Mouse (Mus musculus): ENCODE results near the gene Ina.

Gene Ina

GRCm38 (mm10) chr19:47013340-47014158, 949 bp upstream of the Ina start:
- in situ Hi-C loops (cut with MboI): no loop called here

- in situ Hi-C loops (cut with MboI): no loop called here
These were observed 395 bp upstream of the Ina start for GRCm38 (mm10) chr19:47014159-47014446.

- in situ Hi-C loops (cut with MboI): no loop called here
These were observed 898 bp downstream of the Ina start for GRCm38 (mm10) chr19:47015396-47015795.

GRCm38 (mm10) chr19:47015965-47016364, 1.5 kb downstream of the Ina start:
- in situ Hi-C loops (cut with MboI): no loop called here

- in situ Hi-C loops (cut with MboI): no loop called here
These were observed 2.0 kb downstream of the Ina start for GRCm38 (mm10) chr19:47016487-47016886.

GRCm38 (mm10) chr19:47017831-47018230, 3.3 kb downstream of the Ina start:
- in situ Hi-C loops (cut with MboI): no loop called here

- in situ Hi-C loops (cut with MboI): no loop called here
These were observed 3.8 kb downstream of the Ina start for GRCm38 (mm10) chr19:47018330-47018729.

- in situ Hi-C loops (cut with MboI): no loop called here
These were observed 4.8 kb downstream of the Ina start for GRCm38 (mm10) chr19:47019326-47019725.

- in situ Hi-C loops (cut with MboI): no loop called here
These were observed 8.2 kb downstream of the Ina start for GRCm38 (mm10) chr19:47022709-47023108.

GRCm38 (mm10) chr19:47023546-47023945, 9.0 kb downstream of the Ina start:
- in situ Hi-C loops (cut with MboI): no loop called here

GRCm38 (mm10) chr19:47024954-47025353, 10.5 kb downstream of the Ina start:
- in situ Hi-C loops (cut with MboI): no loop called here

- in situ Hi-C loops (cut with MboI): no loop called here
These were observed 12.0 kb downstream of the Ina start for GRCm38 (mm10) chr19:47026513-47026912.

GRCm38 (mm10) chr19:47029796-47030195, 15.3 kb downstream of the Ina start:
- in situ Hi-C loops (cut with MboI): no loop called here

GRCm38 (mm10) chr19:47031770-47032169, 17.3 kb downstream of the Ina start:
- in situ Hi-C loops (cut with MboI): no loop called here

GRCm38 (mm10) chr19:47034916-47035315, 20.4 kb downstream of the Ina start:
- in situ Hi-C loops (cut with MboI): no loop called here

- in situ Hi-C loops (cut with MboI): no loop called here
These were observed 22.1 kb downstream of the Ina start for GRCm38 (mm10) chr19:47036596-47036995.

GRCm38 (mm10) chr19:47040720-47041473, 26.4 kb downstream of the Ina start:
- in situ Hi-C loops (cut with MboI): no loop called here

- in situ Hi-C loops (cut with MboI): no loop called here
These were observed 29.1 kb downstream of the Ina start for GRCm38 (mm10) chr19:47043608-47044007.

- in situ Hi-C loops (cut with MboI): no loop called here
These were observed 31.8 kb downstream of the Ina start for GRCm38 (mm10) chr19:47046343-47046742.

GRCm38 (mm10) chr19:47047236-47047833, 32.8 kb downstream of the Ina start:
- in situ Hi-C loops (cut with MboI): no loop called here

- in situ Hi-C loops (cut with MboI): no loop called here
These were observed 34.6 kb downstream of the Ina start for GRCm38 (mm10) chr19:47049061-47049460.

GRCm38 (mm10) chr19:47049840-47050239, 35.3 kb downstream of the Ina start:
- in situ Hi-C loops (cut with MboI): no loop called here
